Mouse (Mus musculus) cerebellum, adult 2 months (tissue): ENCODE measurements at regions not wholly inside any gene's neighbourhood (a gene's known extent, or its start where the extent isn't known, plus 50 kb on each side); places are given as distances from the start of the nearest gene placed in this dataset.
"Not testable (repeated sequence)": the region's sequence is repeated elsewhere in the genome, so short reads cannot be mapped to it uniquely, and the experiment has no call there.

Experiments
- DNase-seq, 2 experiments: peaks; one replicate each; pipeline ENCODE4 v3.0.0; 2021
- H3K27ac ChIP-seq: fragments of 200-500 bp; 2 replicates; pipeline ENCODE4 v1.5.1; 2012; ENCODE audit warnings: low read length, control low read depth, inconsistent platforms; ENCODE audit not compliant: insufficient read depth
- H3K27me3 ChIP-seq: fragments of 200-500 bp; 2 replicates; pipeline ENCODE4 v1.6.1; 2012; ENCODE audit warnings: inconsistent platforms, mild to moderate bottlenecking, low read length, moderate library complexity; ENCODE audit not compliant: control insufficient read depth, insufficient read depth
- H3K4me1 ChIP-seq: fragments of 200-500 bp; 2 replicates; pipeline ENCODE4 v1.6.1; 2011; ENCODE audit warnings: low read length; ENCODE audit not compliant: control insufficient read depth, insufficient read depth
- H3K4me3 ChIP-seq: fragments of 200-500 bp; replicated peaks from 2 replicates; pipeline ENCODE3; 2011; ENCODE audit warnings: mild to moderate bottlenecking, low read depth, low read length, control low read depth; ENCODE audit not compliant: insufficient read depth
- CTCF ChIP-seq: fragments of 200-500 bp; IDR thresholded peaks from 2 replicates; pipeline ENCODE4 v1.5.1; 2011; ENCODE audit warnings: low read depth, mild to moderate bottlenecking, control low read depth, low read length, moderate library complexity, borderline replicate concordance; ENCODE audit not compliant: insufficient read depth
- POLR2A ChIP-seq: fragments of 200-500 bp; IDR thresholded peaks from 2 replicates; pipeline ENCODE4 v1.6.1; 2011; ENCODE audit warnings: low read length, control low read depth, borderline replicate concordance; ENCODE audit not compliant: insufficient read depth
- WGBS: fragments of 180-500 bp; shearing (Covaris S2); methylation state at CpG from one replicate; pipeline ENCODE4 v1.1.7; 2018; 5-methylcytosine and 5-hydroxymethylcytosine counted together

DNA sequence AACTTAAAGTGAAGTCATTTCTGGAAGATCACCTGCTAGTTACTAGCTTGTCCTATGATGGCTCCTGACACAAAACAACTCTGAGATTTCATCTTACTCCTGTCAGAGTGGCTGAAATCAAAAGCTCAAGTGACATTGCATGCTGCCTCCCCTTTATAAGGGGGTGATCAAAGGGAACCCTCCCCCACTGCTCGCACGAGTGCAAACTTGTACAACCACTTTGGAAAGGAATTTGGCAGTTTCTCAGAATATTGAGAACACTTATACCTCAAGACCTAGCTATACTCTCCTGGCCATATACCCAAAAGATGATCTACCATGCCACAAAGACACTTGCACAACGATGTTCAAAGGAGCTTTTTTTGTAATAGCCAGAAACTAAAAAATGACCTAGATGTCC, 102.5 kb upstream of the Pdc start:
- H3K4me1 ChIP-seq: no peaks in the 10 kb centered on the region
- DNase-seq: no peak
- no peak overlapping the region for H3K4me3 ChIP-seq
- no peaks in the 10 kb centered on the region for H3K27me3 ChIP-seq
- no peak for TF ChIP-seq CTCF
- no peak for TF ChIP-seq POLR2A
- no peak overlapping the region for H3K27ac ChIP-seq
- WGBS: 86% methylated on average over 3 of the region's 3 CpGs

GRCm38 (mm10) chr1:150218802-150219201, 100.4 kb upstream of the Pdc start:
- 71% methylated on average over 2 of the region's 2 CpGs for WGBS
- H3K27me3 ChIP-seq: no peaks in the 10 kb centered on the region
- H3K4me3 ChIP-seq: no peak overlapping the region
- DNase-seq: no peak
- TF ChIP-seq CTCF: no peak
- TF ChIP-seq POLR2A: no peak
- H3K4me1 ChIP-seq: no peaks in the 10 kb centered on the region
- H3K27ac ChIP-seq: no peak overlapping the region

GRCm38 (mm10) chr1:150225529-150225928, 93.7 kb upstream of the Pdc start:
- DNase-seq: no peak
- Histone ChIP-seq H3K27ac (no peak overlapping the region), H3K4me3 (no peak overlapping the region), H3K27me3 (no peaks in the 10 kb centered on the region), H3K4me1 (no peaks in the 10 kb centered on the region)
- WGBS: 74% methylated on average over 6 of the region's 6 CpGs
- TF ChIP-seq POLR2A (no peak), CTCF (no peak)

- H3K27me3 ChIP-seq, H3K27ac ChIP-seq, H3K4me3 ChIP-seq, DNase-seq, H3K4me1 ChIP-seq: not testable (repeated sequence)
- WGBS: 90% methylated on average over 1 of the region's 1 CpGs
These were observed 79.7 kb upstream of the Pdc start for GRCm38 (mm10) chr1:150239504-150239903.

- no peak overlapping the region for H3K27ac ChIP-seq
- H3K4me3 ChIP-seq: no peak overlapping the region
- no peaks in the 10 kb centered on the region for H3K27me3 ChIP-seq
- no peaks in the 10 kb centered on the region for H3K4me1 ChIP-seq
- TF ChIP-seq CTCF (no peak), POLR2A (no peak)
- 86% methylated on average over 3 of the region's 3 CpGs for WGBS
- DNase-seq: no peak
These were observed 79.1 kb upstream of the Pdc start for GRCm38 (mm10) chr1:150240110-150240509.

DNA sequence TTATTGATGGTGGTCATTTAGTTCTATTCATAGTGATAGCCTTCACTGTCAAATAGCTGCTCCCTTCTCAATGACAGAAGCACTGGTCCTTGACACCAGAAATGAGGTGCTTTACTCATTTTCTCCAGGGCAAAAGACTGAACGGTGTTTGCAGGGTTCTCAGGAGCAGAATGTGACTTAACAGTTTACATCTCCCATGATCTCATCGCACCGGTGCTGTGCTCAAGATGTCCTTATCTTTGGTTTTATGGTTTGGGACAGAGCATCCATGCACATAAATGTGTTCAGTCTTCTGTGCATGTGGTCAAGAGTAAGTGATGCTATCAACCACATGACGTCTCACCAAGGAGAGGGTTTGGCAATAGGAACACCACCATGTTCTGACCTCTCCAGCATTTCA, 78.1 kb upstream of the Pdc start:
- Histone ChIP-seq H3K4me3 (no peak overlapping the region), H3K27ac (no peak overlapping the region), H3K27me3 (no peaks in the 10 kb centered on the region), H3K4me1 (no peaks in the 10 kb centered on the region)
- no peak for TF ChIP-seq CTCF
- TF ChIP-seq POLR2A: no peak
- no peak for DNase-seq
- WGBS: 92% methylated on average over 4 of the region's 4 CpGs

DNA sequence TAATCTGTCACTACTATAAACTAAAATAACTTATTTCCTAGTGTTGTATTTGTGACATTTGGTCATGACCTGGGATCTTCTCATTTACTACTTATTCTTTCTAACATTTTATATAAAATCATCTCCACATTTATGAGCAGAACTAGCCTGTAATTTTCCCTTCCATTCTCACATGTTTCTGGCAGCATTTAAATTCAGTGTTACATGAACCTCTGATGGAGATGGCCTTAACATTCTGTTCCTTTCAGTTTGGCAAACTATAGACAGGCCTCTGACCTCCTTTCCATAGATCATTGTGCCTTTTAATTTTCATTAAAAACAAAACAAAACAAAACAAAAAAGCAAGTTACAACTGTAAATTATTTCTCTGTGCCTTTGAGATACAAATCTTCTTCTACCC, 77.1 kb upstream of the Pdc start:
- TF ChIP-seq CTCF (no peak), POLR2A (no peak)
- Histone ChIP-seq H3K27ac (no peak overlapping the region), H3K4me3 (no peak overlapping the region)

DNA sequence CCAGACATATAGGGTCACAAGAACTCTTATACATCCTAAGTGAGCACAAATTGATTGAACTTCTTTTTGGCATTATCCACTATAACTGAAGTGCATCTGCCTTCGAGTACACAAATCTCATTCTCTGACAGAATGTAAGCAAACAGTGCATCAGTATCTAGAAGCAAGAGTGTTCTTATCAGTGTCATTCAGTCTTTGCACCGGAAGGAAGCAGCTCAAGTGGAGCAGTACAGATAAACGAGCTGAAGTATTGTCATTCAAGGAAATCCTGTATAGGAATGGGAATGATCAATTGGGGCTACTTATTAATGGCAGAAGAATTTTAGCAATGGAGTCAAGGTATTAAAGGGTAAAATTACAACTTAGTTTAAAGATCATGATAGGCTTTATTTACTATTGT, 74.3 kb upstream of the Pdc start:
- no peaks in the 10 kb centered on the region for H3K4me1 ChIP-seq
- no peak overlapping the region for H3K27ac ChIP-seq
- no peak for DNase-seq
- 82% methylated on average over 3 of the region's 3 CpGs for WGBS
- no peak overlapping the region for H3K4me3 ChIP-seq
- TF ChIP-seq POLR2A (no peak), CTCF (no peak)
- H3K27me3 ChIP-seq: no peaks in the 10 kb centered on the region

More for the DNA sequence above, 77.1 kb upstream of the Pdc start:
- no peak for DNase-seq
- Histone ChIP-seq H3K4me1 (no peaks in the 10 kb centered on the region), H3K27me3 (no peaks in the 10 kb centered on the region)

DNA sequence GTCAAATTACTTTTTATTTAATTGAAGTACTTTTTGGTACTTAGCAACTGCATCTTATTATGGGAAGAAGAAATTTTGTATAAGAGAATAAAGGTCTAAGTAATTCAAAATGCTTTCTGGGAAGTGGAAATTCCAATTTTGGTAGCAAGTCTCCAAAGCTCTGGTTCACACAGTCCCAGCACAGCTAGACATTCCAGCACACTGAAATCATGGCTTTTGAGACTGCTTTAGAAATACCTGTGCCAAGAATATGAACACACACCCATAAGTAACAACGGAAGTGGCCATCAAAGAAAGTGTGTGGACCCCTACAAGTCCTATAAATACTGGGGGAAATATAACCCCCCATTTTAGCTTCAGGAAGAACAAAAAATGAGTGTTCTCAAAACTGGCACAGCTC, 67.8 kb upstream of the Pdc start:
- no peaks in the 10 kb centered on the region for H3K27me3 ChIP-seq
- H3K4me1 ChIP-seq: no peaks in the 10 kb centered on the region
- no peak overlapping the region for H3K27ac ChIP-seq
- DNase-seq: no peak
- TF ChIP-seq CTCF (no peak), POLR2A (no peak)
- H3K4me3 ChIP-seq: no peak overlapping the region
- 79% methylated on average over 1 of the region's 1 CpGs for WGBS
